Mouse (Mus musculus) kidney, embryonic 15.5 days (tissue): ENCODE measurements at regions not wholly inside any gene's neighbourhood (a gene's known extent, or its start where the extent isn't known, plus 50 kb on each side); places are given as distances from the start of the nearest gene placed in this dataset.
"Not testable (repeated sequence)": the region's sequence is repeated elsewhere in the genome, so short reads cannot be mapped to it uniquely, and the experiment has no call there.

Experiments used
- ATAC-seq: fragments of 200-750 bp; cut with Nextera tagmentation; replicated peaks from 2 replicates; pipeline ENCODE4 v1.8.0; 2017; ENCODE audit warnings: moderate TSS enrichment; ENCODE audit not compliant: low FRiP score
- H3K27ac ChIP-seq: fragments of 300-500 bp; sonication (generic); 2 replicates; pipeline ENCODE4 v1.5.1; 2015; ENCODE audit warnings: mild to moderate bottlenecking, inconsistent platforms
- H3K27me3 ChIP-seq: fragments of 300-500 bp; sonication (generic); 2 replicates; pipeline ENCODE4 v1.6.1; 2015; ENCODE audit warnings: inconsistent platforms
- H3K36me3 ChIP-seq: fragments of 300-500 bp; sonication (generic); 2 replicates; pipeline ENCODE4 v1.6.1; 2015; ENCODE audit warnings: inconsistent platforms
- H3K4me1 ChIP-seq: fragments of 300-500 bp; sonication (generic); 2 replicates; pipeline ENCODE4 v1.6.1; 2015; ENCODE audit warnings: inconsistent platforms
- H3K4me2 ChIP-seq: fragments of 300-500 bp; sonication (generic); 2 replicates; pipeline ENCODE4 v1.6.1; 2015; ENCODE audit warnings: moderate library complexity, mild to moderate bottlenecking, inconsistent platforms
- H3K4me3 ChIP-seq: fragments of 300-500 bp; sonication (generic); replicated peaks from 2 replicates; pipeline ENCODE4 v1.5.1; 2015; ENCODE audit warnings: mild to moderate bottlenecking, inconsistent platforms
- H3K9ac ChIP-seq: fragments of 300-500 bp; sonication (generic); 2 replicates; pipeline ENCODE4 v1.6.1; 2015; ENCODE audit warnings: mild to moderate bottlenecking, inconsistent platforms
- H3K9me3 ChIP-seq: fragments of 300-500 bp; sonication (generic); replicated peaks from 2 replicates; pipeline ENCODE4 v1.6.1; 2016; ENCODE audit warnings: inconsistent platforms
- WGBS: fragments of 180-500 bp; shearing (Covaris S2); methylation state at CpG from one replicate; pipeline ENCODE4 v1.1.7; 2015; ENCODE audit warnings: mixed read lengths; 5-methylcytosine and 5-hydroxymethylcytosine counted together

DNA sequence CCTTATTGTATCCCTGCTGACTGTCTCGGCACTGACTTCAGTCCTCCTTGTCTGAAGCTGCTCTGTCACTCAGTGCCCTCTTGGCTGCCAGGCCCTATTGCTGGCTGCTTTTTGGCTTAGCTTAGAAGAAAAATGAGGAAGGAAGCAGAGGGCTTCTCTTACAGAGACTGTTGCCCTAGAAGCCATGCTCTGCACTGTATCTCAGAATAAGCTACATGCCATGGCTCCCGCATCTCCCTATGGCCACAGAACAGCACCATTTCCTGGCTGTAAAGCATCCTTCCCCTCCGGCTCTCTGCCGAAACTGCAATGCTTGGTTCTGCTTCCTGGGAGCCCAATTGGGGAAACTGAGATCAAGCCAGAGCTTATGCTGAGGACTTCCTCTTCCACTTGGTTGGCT, 295.0 kb downstream of the 4933412E24Rik start:
- WGBS, result 76% methylated on average over 4 of the region's 4 CpGs
- Histone ChIP-seq H3K27ac (no peak overlapping the region), H3K9ac (no peak overlapping the region), H3K4me3 (no peak overlapping the region), H3K27me3 (no peaks in the 10 kb centered on the region), H3K4me2 (no peak overlapping the region), H3K4me1 (no peaks in the 10 kb centered on the region), H3K36me3 (no peaks in the 10 kb centered on the region), H3K9me3 (no peaks in the 10 kb centered on the region)
- ATAC-seq, result no peak

DNA sequence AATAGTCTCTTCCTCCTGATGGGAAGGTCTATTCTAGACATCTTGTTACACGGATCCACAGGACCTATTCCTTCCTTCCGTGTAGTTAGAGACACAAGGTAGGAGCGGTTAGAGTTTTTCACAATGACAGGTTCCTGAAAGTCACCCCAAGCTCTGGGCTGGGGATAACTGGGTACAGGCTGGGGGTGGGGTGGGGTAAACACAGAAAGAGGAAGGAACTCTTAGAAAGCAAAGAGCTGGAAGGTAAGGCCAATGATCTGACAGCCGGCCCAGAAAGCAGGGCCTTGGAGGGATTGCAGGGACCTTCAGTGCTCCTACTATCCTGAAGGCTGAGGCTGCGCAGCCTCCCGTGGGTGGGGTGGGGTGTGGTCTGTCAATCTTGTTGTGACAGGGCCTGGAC, 295.4 kb downstream of the 4933412E24Rik start:
- no peak overlapping the region for H3K27ac ChIP-seq
- H3K9me3 ChIP-seq, result no peaks in the 10 kb centered on the region
- no peaks in the 10 kb centered on the region for H3K36me3 ChIP-seq
- no peak overlapping the region for H3K4me2 ChIP-seq
- H3K27me3 ChIP-seq, result no peaks in the 10 kb centered on the region
- no peaks in the 10 kb centered on the region for H3K4me1 ChIP-seq
- no peak overlapping the region for H3K4me3 ChIP-seq
- ATAC-seq, result no peak
- 83% methylated on average over 6 of the region's 6 CpGs for WGBS
- H3K9ac ChIP-seq, result no peak overlapping the region

DNA sequence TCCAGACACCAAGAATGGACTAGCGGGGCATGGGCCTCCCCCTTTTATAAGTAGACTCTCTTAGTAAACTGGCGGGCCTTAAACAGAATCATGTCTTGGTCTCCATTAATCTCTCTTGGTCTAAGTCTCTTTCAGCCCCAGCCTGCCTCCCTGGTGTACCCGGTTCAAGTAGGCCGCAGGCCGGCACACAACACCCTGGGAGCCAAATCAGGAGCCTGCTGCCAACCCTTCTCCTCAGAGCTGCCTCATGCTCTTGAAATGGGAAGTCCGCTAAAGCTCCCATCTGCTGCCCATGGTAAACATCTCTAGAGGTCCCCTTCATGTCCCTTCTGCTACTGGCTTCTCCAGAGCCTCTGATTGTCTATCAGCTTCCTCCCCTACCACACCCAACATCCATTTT, 296.3 kb downstream of the 4933412E24Rik start:
- no peaks in the 10 kb centered on the region for H3K36me3 ChIP-seq
- no peaks in the 10 kb centered on the region for H3K27me3 ChIP-seq
- no peaks in the 10 kb centered on the region for H3K4me1 ChIP-seq
- no peak overlapping the region for H3K9ac ChIP-seq
- WGBS, result 90% methylated on average over 6 of the region's 6 CpGs
- H3K27ac ChIP-seq, result no peak overlapping the region
- ATAC-seq, result no peak
- H3K4me3 ChIP-seq, result no peak overlapping the region
- H3K4me2 ChIP-seq, result no peak overlapping the region
- H3K9me3 ChIP-seq, result no peaks in the 10 kb centered on the region

DNA sequence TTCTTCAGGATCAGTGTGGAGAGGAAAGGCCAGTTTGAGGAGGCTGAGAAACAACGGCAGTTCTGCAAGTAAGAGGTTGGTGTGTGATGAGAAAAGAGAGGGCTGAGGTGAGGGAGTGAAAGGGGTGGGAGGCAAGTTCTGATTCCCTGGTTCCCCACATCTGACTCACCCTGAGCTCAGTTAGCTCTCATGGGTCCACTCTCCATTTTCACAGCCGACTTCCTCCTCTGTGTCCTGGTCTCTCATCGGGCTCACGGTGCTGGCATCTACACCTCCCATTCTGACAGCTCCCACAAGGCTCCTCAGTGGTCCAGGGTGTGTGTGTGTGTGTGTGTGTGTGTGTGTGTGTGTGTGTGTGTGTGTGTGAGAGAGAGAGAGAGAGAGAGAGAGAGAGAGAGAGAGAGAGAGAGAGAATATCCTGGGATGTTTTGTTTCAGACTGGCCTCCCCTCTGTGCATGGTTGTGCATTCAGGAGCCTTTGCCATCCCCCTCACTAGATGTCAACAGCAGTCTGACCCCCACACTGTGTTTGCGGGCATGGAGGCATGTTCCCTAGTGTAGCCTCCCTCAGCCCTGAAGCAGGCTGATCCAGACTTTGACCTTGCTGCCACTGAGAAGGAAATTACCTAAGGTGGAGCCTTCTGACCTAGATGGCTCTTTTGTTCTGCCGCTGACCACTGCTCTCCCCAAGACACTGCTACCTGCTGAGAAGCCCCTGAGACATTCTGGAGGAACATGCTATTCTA, 296.9 kb downstream of the 4933412E24Rik start:
- not testable (repeated sequence) for H3K9me3 ChIP-seq, ATAC-seq, H3K27me3 ChIP-seq, H3K4me3 ChIP-seq, H3K27ac ChIP-seq, H3K4me1 ChIP-seq, H3K36me3 ChIP-seq, H3K4me2 ChIP-seq, H3K9ac ChIP-seq
- 62% methylated on average over 6 of the region's 6 CpGs for WGBS

DNA sequence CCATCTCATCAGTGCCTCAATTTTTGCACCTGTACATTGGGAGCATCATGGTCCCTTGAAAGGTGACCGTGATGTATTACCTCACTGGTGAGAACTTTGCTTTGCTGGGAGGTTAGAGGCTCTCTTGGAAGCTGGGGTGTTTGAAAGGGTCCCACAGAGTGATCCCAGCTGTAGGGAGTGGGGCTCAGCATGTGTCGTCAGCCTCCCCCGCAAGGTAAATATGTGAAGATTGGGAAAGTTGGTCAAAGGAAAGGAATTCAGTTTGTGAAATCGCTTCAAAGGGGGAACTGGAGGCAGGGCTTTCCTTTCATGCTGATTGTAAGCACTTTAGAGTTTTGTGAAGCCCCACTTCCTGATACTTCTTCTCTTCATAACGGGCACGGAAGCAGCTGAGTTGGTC, 299.5 kb downstream of the 4933412E24Rik start:
- no peak overlapping the region for H3K9ac ChIP-seq
- no peaks in the 10 kb centered on the region for H3K36me3 ChIP-seq
- H3K4me3 ChIP-seq, result no peak overlapping the region
- H3K4me1 ChIP-seq, result peaks cover 16% of the 10 kb centered on the region
- WGBS, result 71% methylated on average over 6 of the region's 6 CpGs
- no peaks in the 10 kb centered on the region for H3K27me3 ChIP-seq
- ATAC-seq, result no peak
- H3K9me3 ChIP-seq, result no peaks in the 10 kb centered on the region
- H3K27ac ChIP-seq, result no peak overlapping the region
- no peak overlapping the region for H3K4me2 ChIP-seq

DNA sequence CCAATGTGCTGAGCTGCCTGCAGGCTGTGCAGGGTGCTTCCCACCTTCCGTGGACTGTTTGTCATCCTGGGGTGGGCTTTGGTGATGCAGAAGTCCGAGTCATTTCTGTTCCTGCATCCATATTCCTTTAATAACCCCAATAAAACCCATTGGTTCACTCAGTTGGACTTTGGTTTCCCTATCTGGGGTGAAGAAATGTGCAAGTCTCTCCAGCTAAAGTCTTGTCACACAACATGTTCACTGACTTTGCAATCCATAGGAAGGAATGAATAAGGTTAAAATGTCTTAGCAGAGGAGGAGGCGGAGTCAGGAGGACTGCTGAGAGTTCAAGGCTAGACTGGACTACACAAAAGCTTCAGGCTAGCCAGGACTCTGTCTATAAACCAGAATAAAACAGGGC, 300.5 kb downstream of the 4933412E24Rik start:
- 87% methylated on average over 3 of the region's 3 CpGs for WGBS
- no peak for ATAC-seq

DNA sequence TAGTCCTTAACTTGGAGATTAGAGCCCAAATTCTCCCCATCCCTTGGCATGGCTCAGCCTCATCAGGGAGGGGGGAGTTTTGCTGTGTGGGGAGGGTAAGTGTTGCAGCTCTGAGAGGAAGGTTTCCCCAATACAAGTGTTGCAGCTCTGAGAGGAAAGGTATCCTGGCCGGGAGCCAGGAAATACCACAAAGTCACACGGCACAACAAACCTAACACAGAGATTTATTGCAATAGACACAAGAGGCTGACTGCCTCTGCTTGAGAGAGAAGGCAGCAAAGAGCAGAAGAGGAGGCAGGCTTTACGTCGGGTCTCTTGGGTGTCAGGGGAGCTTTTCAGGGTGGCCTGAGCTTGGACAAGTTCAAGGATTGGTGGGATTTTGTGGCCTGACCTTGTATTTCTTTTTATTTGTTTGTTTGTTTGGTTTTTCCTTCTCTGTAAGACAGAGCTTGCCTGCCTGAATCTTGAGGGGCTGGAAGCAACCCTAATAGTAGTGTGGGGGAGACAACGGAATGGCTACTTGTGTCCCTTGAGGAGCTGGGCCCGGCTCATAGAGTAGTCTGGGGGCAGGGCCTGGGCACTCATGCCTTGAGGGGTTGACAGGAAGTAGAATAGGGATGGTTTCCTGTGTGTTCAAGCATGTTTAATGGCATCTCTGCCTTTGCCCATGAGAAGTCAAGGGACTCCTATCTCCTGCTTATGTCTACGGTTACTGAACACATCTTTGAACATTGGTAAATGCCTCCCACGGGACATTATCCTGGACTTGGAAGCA, 302.3 kb downstream of the 4933412E24Rik start:
- Histone ChIP-seq H3K27ac (peak overlapping the region; percentile 76), H3K9me3 (no peaks in the 10 kb centered on the region), H3K36me3 (no peaks in the 10 kb centered on the region), H3K4me2 (no peak overlapping the region), H3K4me3 (no peak overlapping the region), H3K4me1 (peaks cover 16% of the 10 kb centered on the region), H3K27me3 (no peaks in the 10 kb centered on the region), H3K9ac (no peak overlapping the region)
- ATAC-seq, result peak; percentile 89
- WGBS, result 12% methylated on average over 8 of the region's 8 CpGs

More for the DNA sequence above, 300.5 kb downstream of the 4933412E24Rik start:
- Histone ChIP-seq H3K4me3 (no peak overlapping the region), H3K27me3 (no peaks in the 10 kb centered on the region), H3K4me1 (peaks cover 16% of the 10 kb centered on the region), H3K27ac (no peak overlapping the region), H3K36me3 (no peaks in the 10 kb centered on the region), H3K9ac (no peak overlapping the region), H3K4me2 (no peak overlapping the region), H3K9me3 (no peaks in the 10 kb centered on the region)

DNA sequence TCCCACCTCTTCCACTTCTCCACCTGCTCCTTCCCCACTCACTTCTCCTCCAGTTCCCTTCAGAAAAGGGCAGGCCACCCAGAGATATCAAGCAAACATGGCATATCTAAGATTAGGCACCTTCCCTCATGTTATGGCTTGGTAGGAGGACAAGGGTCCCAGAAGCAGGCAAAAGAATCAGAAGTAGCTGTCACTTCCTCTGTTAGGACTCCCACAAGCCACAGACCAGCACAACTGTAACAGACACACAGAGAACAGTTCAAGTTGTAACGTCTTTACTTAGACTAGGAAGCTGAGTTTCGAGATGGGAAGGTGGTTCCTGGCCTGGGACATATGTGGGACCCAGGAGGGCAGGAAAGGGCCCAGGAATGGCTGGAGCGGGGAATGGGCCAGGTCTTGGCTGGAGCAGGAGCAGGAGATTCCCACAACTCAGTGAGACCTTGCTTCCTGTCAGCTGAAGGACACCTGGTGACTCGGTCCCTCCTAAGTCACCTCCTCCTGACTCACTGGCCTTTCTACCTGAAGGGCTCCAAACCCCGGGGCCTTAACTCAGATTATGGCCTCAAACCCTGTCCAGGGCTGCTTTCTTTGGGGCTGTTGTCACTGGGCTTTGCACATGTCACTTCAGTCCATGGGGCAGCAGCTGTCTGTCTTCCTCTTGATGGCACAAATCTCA, 304.2 kb downstream of the 4933412E24Rik start:
- no peak for ATAC-seq
- H3K36me3 ChIP-seq, result no peaks in the 10 kb centered on the region
- H3K4me1 ChIP-seq, result peaks cover 16% of the 10 kb centered on the region
- WGBS, result 82% methylated on average over 5 of the region's 5 CpGs
- no peaks in the 10 kb centered on the region for H3K9me3 ChIP-seq
- H3K27ac ChIP-seq, result no peak overlapping the region
- H3K9ac ChIP-seq, result no peak overlapping the region
- no peak overlapping the region for H3K4me3 ChIP-seq
- no peak overlapping the region for H3K4me2 ChIP-seq
- no peaks in the 10 kb centered on the region for H3K27me3 ChIP-seq

DNA sequence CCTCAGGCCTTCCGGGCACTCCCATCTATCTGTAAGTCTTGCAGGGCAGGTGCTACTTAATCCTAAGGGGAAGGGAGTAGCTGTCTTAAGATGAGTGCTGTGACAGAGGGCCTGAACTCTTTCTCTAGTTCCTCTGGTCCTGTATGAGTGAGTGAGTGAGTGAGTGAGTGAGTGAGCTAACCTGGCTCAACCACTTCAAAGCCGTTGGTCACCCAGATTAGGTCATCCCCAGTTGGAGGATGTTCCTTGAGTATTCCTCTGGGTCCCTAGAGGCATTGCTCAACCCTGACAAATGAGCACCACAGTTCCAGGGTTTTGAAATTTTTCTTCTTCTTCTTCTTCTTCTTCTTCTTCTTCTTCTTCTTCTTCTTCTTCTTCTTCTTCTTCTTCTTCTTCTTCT, 306.5 kb downstream of the 4933412E24Rik start:
- WGBS, result 86% methylated on average over 2 of the region's 2 CpGs

DNA sequence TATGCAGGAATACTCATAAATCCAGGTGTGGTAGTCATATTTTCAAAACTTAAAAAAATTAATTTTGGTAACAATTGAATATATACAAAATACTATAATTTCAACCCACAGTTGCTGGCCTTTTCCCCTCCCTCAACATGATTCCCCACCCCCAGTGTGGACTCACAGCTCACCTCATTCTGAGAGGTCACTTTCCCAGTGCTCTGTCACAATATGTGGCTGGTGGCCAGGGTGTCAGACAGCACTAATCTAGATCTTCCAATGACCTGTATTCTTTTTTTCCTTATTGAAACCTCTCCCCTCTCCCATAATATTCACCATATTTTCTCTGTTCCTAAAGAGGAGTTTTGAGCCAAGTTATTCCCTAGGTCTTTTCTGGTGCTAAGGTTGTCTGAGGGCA, 308.0 kb downstream of the 4933412E24Rik start:
- no peaks in the 10 kb centered on the region for H3K27me3 ChIP-seq
- no peaks in the 10 kb centered on the region for H3K9me3 ChIP-seq
- H3K27ac ChIP-seq, result no peak overlapping the region
- H3K36me3 ChIP-seq, result no peaks in the 10 kb centered on the region
- no peak for ATAC-seq
- no peak overlapping the region for H3K4me3 ChIP-seq
- H3K9ac ChIP-seq, result no peak overlapping the region
- no peak overlapping the region for H3K4me2 ChIP-seq
- no peaks in the 10 kb centered on the region; the same call in 1 of the 2 replicates for H3K4me1 ChIP-seq

More for the DNA sequence above, 306.5 kb downstream of the 4933412E24Rik start:
- Histone ChIP-seq H3K4me3 (no peak overlapping the region), H3K27me3 (no peaks in the 10 kb centered on the region), H3K27ac (no peak overlapping the region), H3K9ac (no peak overlapping the region), H3K9me3 (no peaks in the 10 kb centered on the region), H3K4me1 (peaks cover 15% of the 10 kb centered on the region), H3K36me3 (no peaks in the 10 kb centered on the region), H3K4me2 (no peak overlapping the region)
- no peak for ATAC-seq

DNA sequence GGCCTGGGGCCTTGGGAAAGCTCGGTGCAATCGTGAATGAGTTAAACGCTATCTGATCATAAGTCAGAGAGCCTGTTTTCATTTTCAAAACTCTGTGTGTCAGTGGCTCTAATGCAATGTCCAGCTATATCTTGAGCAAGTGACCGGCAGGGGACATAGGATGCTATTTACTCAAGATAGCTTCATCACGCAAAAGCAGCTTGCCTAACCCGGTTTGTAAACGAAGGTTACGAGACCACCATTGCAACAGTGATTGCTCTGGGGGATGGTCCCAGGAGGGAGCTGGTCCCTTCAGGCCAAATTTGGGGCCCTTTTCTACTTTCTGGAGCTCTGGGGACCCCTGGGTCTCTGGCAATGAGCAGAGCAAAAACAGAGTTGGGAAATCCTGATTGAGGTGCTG, 309.3 kb downstream of the 4933412E24Rik start:
- ATAC-seq, result no peak
- Histone ChIP-seq H3K4me2 (no peak overlapping the region), H3K36me3 (no peaks in the 10 kb centered on the region), H3K27me3 (no peaks in the 10 kb centered on the region), H3K9me3 (no peaks in the 10 kb centered on the region), H3K4me1 (no peaks in the 10 kb centered on the region), H3K4me3 (no peak overlapping the region), H3K9ac (no peak overlapping the region), H3K27ac (no peak overlapping the region)
- 84% methylated on average over 8 of the region's 8 CpGs for WGBS
